Mouse (Mus musculus) liver, embryonic 14.5 days (tissue): ENCODE data around the gene Chd4. TPM values are rescaled to one million over a fixed set of nuclear protein-coding genes. Genes with fewer than 3 reads are reported as not detected.
A peak's percentile ranks its signal among the peaks of the same experiment; 100 is the strongest.

Experiments
- ATAC-seq: fragments of 200-750 bp; cut with Nextera tagmentation; 2 replicates; pipeline ENCODE4 v1.8.0; 2017; ENCODE audit warnings: moderate number of reproducible peaks, mild to moderate bottlenecking, moderate library complexity; ENCODE audit not compliant: insufficient read depth
- DNase-seq, 3 experiments: peaks; one replicate each; pipeline ENCODE4 v3.0.0-alpha.2; 2012 to 2013; ENCODE audit warnings: low read depth in 3 of 3, low spot score in 3 of 3
- H3K27ac ChIP-seq: fragments of 300-500 bp; sonication (generic); 2 replicates; pipeline ENCODE4 v1.5.1; 2014; ENCODE audit warnings: moderate library complexity, mild to moderate bottlenecking, control low read depth, inconsistent platforms
- H3K27me3 ChIP-seq: fragments of 300-500 bp; sonication (generic); 2 replicates; pipeline ENCODE4 v1.6.1; 2014; ENCODE audit warnings: mild to moderate bottlenecking, low read length, moderate library complexity; ENCODE audit not compliant: control insufficient read depth, insufficient read depth
- H3K36me3 ChIP-seq: fragments of 300-500 bp; sonication (generic); replicated peaks from 2 replicates; pipeline ENCODE4 v1.6.1; 2014; ENCODE audit warnings: low read depth; ENCODE audit not compliant: control insufficient read depth, insufficient read depth
- H3K4me1 ChIP-seq, 2 experiments: fragments of 200-500 bp in 1 of 2; fragments of 300-500 bp in 1 of 2; sonication (generic) in 1 of 2; replicated peaks; 2 replicates each; pipeline ENCODE4 v1.6.1; 2012 to 2014; ENCODE audit warnings: antibody characterized with exemption in 1 of 2, inconsistent platforms in 1 of 2, low read length in 1 of 2; ENCODE audit not compliant: control insufficient read depth in 2 of 2, insufficient read depth in 2 of 2
- H3K4me2 ChIP-seq: fragments of 300-500 bp; sonication (generic); 2 replicates; pipeline ENCODE4 v1.6.1; 2014; ENCODE audit warnings: low read depth, mild to moderate bottlenecking, control low read depth, moderate library complexity
- H3K4me3 ChIP-seq, 2 experiments: fragments of 200-500 bp in 1 of 2; fragments of 300-500 bp in 1 of 2; sonication (generic) in 1 of 2; 2 replicates each; pipeline ENCODE4 v1.5.1; 2012 to 2014; ENCODE audit warnings: low read depth in 2 of 2, low read length in 2 of 2, mild to moderate bottlenecking in 2 of 2, control low read depth in 1 of 2, inconsistent platforms in 1 of 2, moderate library complexity in 1 of 2; ENCODE audit not compliant: insufficient read depth in 1 of 2
- H3K9ac ChIP-seq: fragments of 300-500 bp; sonication (generic); replicated peaks from 2 replicates; pipeline ENCODE4 v1.6.1; 2014; ENCODE audit warnings: mild to moderate bottlenecking, control low read depth, moderate library complexity
- H3K9me3 ChIP-seq: fragments of 300-500 bp; sonication (generic); 2 replicates; pipeline ENCODE4 v1.6.1; 2016; ENCODE audit warnings: low read length, mixed read lengths; ENCODE audit not compliant: control insufficient read depth
- CTCF ChIP-seq: IDR thresholded peaks from 2 replicates; pipeline ENCODE4 v1.5.1; 2016; ENCODE audit warnings: antibody characterized with exemption, low read depth, control low read depth
- EP300 ChIP-seq: IDR thresholded peaks from 2 replicates; pipeline ENCODE4 v1.6.1; 2016; ENCODE audit warnings: antibody characterized with exemption, low read depth
- WGBS: fragments of 180-500 bp; shearing (Covaris S2); extraction: QIAGEN DNeasy Blood & Tissue Kit; methylation state at CpG from one replicate; pipeline ENCODE4 v1.1.7; 2014; ENCODE audit not compliant: insufficient replicate concordance; 5-methylcytosine and 5-hydroxymethylcytosine counted together
- polyA plus RNA-seq, 2 experiments: library from polyadenylated mRNA; depleted of rRNA in 1 of 2; stranded (reverse) in 1 of 2; unstranded in 1 of 2; fragments of >200 nt; fragmentation: Nextera tagmentation in 1 of 2; extraction: Ambion mirVana in 1 of 2; gene quantifications; 2 replicates each; pipeline versions ENCODE4 v1.2.1 to v1.2.3; 2012 to 2014

The Chd4 gene
- polyA plus RNA-seq, 2 experiments = 19.7 to 24.7 TPM

DNA sequence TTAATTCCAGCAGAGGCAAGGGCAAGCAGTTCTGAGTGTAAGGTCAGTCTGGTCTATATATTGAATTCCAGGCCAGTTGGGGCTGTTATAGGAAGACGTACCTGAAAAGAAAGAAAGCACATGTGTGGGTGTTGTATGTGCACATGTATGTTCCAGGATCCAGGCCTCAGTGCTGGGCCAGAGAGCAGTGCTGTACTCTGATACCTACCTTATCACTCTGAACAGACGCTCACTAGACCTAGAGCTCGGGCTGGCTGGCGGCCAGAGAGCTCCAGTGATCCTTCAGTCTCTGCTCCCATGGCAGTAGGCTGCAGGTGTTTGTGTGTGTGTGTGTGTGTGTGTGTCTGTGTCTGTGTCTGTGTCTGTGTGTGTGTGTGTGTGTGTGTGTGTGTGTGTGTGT, 8.4 kb downstream of the Chd4 start:
- Histone ChIP-seq H3K27ac (peak overlapping the region; percentile 94), H3K4me1 (peaks cover 18% of the 10 kb centered on the region in 2 experiments), H3K4me2 (peak overlapping the region; percentile 62), H3K9ac (peak overlapping the region; percentile 56), H3K4me3 (no peak overlapping the region), H3K36me3 (peaks cover 86% of the 10 kb centered on the region), H3K9me3 (no peaks in the 10 kb centered on the region), H3K27me3 (no peaks in the 10 kb centered on the region)
- peak; percentile 100 for ATAC-seq
- TF ChIP-seq CTCF = no peak
- peak; percentile 92 for TF ChIP-seq EP300
- 7% methylated on average over 4 of the region's 4 CpGs for WGBS
- DNase-seq = peak; percentile 84 to 90 (median 85)

DNA sequence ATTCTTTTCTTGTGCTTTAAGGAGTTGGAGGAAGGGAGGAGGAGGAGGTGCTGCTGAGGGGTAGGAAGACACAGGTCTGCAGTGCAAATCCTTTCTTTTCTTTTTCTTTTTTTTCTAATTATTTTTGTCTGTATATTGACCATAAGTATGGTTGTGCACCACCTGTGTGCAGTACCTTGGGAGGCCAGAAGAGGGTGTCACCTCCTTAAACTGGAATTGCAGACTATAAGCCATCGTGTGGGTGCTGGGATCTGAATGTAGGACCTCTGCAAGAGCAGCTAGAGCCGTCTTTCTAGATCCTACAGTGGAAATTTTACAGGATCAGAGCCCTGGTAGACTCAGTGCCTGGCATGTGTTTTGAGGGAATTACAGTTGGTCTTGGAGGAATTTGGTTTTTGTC, 11.9 kb downstream of the Chd4 start:
- ATAC-seq = no peak
- no peak overlapping the region for H3K27ac ChIP-seq
- H3K4me2 ChIP-seq = no peak overlapping the region
- no peak overlapping the region for H3K9ac ChIP-seq
- no peak for DNase-seq
- TF ChIP-seq EP300 (no peak), CTCF (peak; percentile 41)
- H3K4me3 ChIP-seq = no peak overlapping the region
- no peaks in the 10 kb centered on the region for H3K9me3 ChIP-seq
- H3K36me3 ChIP-seq = peaks cover 87% of the 10 kb centered on the region
- WGBS = 89% methylated on average over 2 of the region's 2 CpGs
- no peaks in the 10 kb centered on the region for H3K27me3 ChIP-seq
- H3K4me1 ChIP-seq = peaks cover 15 to 16% of the 10 kb centered on the region in 2 experiments

DNA sequence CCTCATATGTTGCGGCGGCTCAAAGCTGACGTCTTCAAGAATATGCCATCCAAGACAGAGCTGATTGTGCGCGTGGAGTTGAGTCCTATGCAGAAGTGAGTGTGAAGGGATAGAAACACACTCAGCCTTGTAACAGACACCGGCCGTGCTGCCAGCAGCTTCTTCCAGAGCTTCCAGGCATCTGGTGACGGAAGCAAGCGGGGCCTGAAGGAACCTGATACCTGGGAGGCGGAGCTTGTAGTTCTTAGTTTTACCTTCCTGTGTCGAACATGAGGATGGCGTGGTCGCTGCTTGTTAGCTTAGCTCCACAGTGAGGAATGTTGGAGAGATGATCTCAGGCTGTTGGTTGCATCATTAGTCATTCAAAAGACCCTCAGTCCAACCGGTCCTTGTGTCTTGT, 13.6 kb downstream of the Chd4 start:
- Histone ChIP-seq H3K4me1 (peaks cover 6 to 7% of the 10 kb centered on the region in 2 experiments), H3K9me3 (no peaks in the 10 kb centered on the region), H3K36me3 (peaks cover 97% of the 10 kb centered on the region), H3K9ac (no peak overlapping the region), H3K4me3 (no peak overlapping the region), H3K27me3 (no peaks in the 10 kb centered on the region), H3K4me2 (no peak overlapping the region), H3K27ac (no peak overlapping the region)
- ATAC-seq (no peak), DNase-seq (no peak)
- 89% methylated on average over 14 of the region's 14 CpGs for WGBS
- TF ChIP-seq EP300 (no peak), CTCF (no peak)

DNA sequence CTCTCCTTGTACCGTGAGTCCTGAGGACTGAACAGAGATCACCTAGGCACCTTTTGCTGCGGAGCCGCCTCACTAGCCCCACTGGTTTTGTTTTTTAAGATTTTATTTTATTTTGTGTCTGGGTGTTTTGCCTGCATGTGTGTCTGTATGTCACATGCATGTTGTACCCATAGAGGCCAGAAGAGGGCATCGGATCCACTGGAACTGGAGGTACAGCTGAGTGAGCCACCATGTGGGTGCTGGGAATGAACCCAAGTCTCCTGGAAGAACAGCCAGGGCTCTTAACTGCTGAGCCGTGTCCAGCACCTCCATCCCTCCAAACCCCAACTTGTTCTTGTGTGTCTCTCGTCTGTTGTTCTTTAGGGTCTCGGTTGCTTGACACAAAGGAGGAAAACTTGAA, 15.1 kb downstream of the Chd4 start:
- Histone ChIP-seq H3K9me3 (no peaks in the 10 kb centered on the region), H3K27ac (no peak overlapping the region), H3K4me1 (no peaks in the 10 kb centered on the region), H3K4me2 (no peak overlapping the region), H3K9ac (no peak overlapping the region), H3K36me3 (peaks cover 96% of the 10 kb centered on the region), H3K27me3 (no peaks in the 10 kb centered on the region), H3K4me3 (no peak overlapping the region)
- no peak for DNase-seq
- 83% methylated on average over 7 of the region's 7 CpGs for whole genome bisulfite sequencing
- no peak for ATAC-seq
- peak; percentile 72 for TF ChIP-seq CTCF
- no peak for TF ChIP-seq EP300

DNA sequence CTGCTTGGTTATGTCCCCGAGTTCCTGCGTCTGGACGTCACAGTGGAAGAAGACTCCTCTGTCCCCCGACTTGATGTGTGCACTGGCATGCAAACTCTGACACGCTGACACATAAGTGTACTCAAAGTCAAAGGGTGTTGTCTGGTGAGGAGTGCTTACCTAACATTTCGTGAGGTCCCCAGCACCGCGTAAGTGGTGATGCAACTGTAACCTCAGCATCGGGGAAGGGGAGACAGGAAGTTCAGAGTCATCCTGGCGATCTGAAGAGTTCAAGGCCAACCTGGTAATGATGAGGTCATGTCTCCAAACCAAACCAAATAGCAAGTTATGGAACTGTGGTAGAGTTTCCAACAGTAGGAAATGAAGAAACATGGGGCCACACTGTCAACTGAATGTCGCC, 16.8 kb downstream of the Chd4 start:
- no peak for ATAC-seq

More for the DNA sequence above, 16.8 kb downstream of the Chd4 start:
- 74% methylated on average over 11 of the region's 11 CpGs for WGBS
- H3K4me2 ChIP-seq = no peak overlapping the region
- no peaks in the 10 kb centered on the region for H3K9me3 ChIP-seq
- H3K9ac ChIP-seq = no peak overlapping the region
- no peak overlapping the region for H3K4me3 ChIP-seq
- peaks cover 96% of the 10 kb centered on the region for H3K36me3 ChIP-seq
- H3K27me3 ChIP-seq = no peaks in the 10 kb centered on the region
- DNase-seq = no peak
- no peak overlapping the region for H3K27ac ChIP-seq
- TF ChIP-seq EP300 = no peak
- TF ChIP-seq CTCF = no peak
- no peaks in the 10 kb centered on the region for H3K4me1 ChIP-seq
